Mouse (Mus musculus) hindbrain, embryonic 13.5 days (tissue): ENCODE results near the gene Pdgfc. TPM values are rescaled to one million over a fixed set of nuclear protein-coding genes. Genes with fewer than 3 reads are reported as not detected.

Source experiments
- ATAC-seq: fragments of 200-750 bp; cut with Nextera tagmentation; 2 replicates; pipeline ENCODE4 v1.8.0; 2017; ENCODE audit warnings: moderate TSS enrichment; ENCODE audit not compliant: low FRiP score
- H3K27ac ChIP-seq: fragments of 300-500 bp; sonication (generic); 2 replicates; pipeline ENCODE4 v1.5.1; 2015; ENCODE audit warnings: inconsistent platforms, mild to moderate bottlenecking, moderate library complexity
- H3K27me3 ChIP-seq: fragments of 300-500 bp; sonication (generic); 2 replicates; pipeline ENCODE4 v1.6.1; 2015; ENCODE audit warnings: mild to moderate bottlenecking, inconsistent platforms
- H3K36me3 ChIP-seq: fragments of 300-500 bp; sonication (generic); 2 replicates; pipeline ENCODE4 v1.6.1; 2015; ENCODE audit warnings: mild to moderate bottlenecking, inconsistent platforms
- H3K4me1 ChIP-seq: fragments of 300-500 bp; sonication (generic); replicated peaks from 2 replicates; pipeline ENCODE4 v1.6.1; 2015; ENCODE audit warnings: inconsistent platforms
- H3K4me2 ChIP-seq: fragments of 300-500 bp; sonication (generic); 2 replicates; pipeline ENCODE4 v1.6.1; 2015; ENCODE audit warnings: inconsistent platforms, mild to moderate bottlenecking, moderate library complexity
- H3K4me3 ChIP-seq: fragments of 300-500 bp; sonication (generic); 2 replicates; pipeline ENCODE4 v1.5.1; 2015; ENCODE audit warnings: mild to moderate bottlenecking, inconsistent platforms
- H3K9ac ChIP-seq: fragments of 300-500 bp; sonication (generic); 2 replicates; pipeline ENCODE4 v1.6.1; 2015; ENCODE audit warnings: mild to moderate bottlenecking, inconsistent platforms
- H3K9me3 ChIP-seq: fragments of 300-500 bp; sonication (generic); 2 replicates; pipeline ENCODE4 v1.6.1; 2016; ENCODE audit warnings: inconsistent platforms
- WGBS: fragments of 180-500 bp; shearing (Covaris S2); methylation state at CpG from one replicate; pipeline ENCODE4 v1.1.7; 2015; 5-methylcytosine and 5-hydroxymethylcytosine counted together
- polyA plus RNA-seq: library from polyadenylated mRNA; unstranded; fragments of >200 nt; fragmentation: Nextera tagmentation; extraction: Ambion mirVana; gene quantifications from 2 replicates; pipeline ENCODE4 v1.2.1, GENCODE M21; 2015

Pdgfc gene
- polyA plus RNA-seq, 1 experiment from 2014 or later: 6.8 TPM

DNA sequence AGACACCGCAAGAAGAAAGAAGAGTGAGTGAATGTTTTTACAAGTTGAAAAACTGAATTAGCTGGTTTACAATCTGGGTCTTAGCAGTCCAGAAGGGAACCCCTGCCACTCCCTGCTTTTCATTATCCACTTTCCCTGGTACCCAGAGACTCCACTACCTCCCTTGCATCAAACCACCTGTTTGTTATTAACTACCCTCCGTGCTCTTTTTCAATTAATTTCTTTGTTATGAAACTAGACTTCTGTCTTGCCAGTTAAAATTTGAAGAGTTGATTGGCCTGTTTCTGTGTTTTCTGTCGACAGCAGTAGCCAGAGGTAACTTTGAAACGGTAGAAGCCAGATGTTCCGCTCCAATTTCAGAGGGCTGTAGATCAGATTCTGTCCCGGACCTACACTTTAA is 207.4 kb downstream of the Pdgfc start:
- Histone ChIP-seq H3K36me3 (no peaks in the 10 kb centered on the region), H3K27ac (no peak overlapping the region), H3K4me2 (no peak overlapping the region), H3K4me3 (no peak overlapping the region), H3K9ac (no peak overlapping the region), H3K9me3 (no peaks in the 10 kb centered on the region), H3K4me1 (no peaks in the 10 kb centered on the region), H3K27me3 (no peaks in the 10 kb centered on the region)
- ATAC-seq: no peak
- 60% methylated on average over 6 of the region's 6 CpGs for WGBS

DNA sequence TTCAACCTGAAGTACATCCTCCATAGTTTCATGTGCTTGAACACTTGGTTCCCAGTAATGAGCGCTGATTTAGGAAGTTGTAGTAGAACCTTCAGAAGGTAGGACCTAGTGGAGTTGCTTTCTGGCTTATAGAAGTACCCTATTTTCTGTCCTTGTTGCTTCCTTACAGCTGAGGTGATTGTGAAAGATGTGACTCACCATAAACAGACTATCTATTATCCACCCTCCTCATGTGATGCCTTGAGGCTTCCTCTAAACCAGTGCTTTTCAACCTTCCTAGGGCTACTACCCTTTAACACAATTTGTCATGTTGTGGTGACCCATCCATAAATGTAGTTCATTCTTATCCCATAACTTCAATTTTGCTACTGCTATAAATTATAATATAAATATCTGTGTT is 226.6 kb downstream of the Pdgfc start:
- H3K4me3 ChIP-seq: no peak overlapping the region
- no peaks in the 10 kb centered on the region for H3K4me1 ChIP-seq
- ATAC-seq: no peak
- 94% methylated on average over 1 of the region's 1 CpGs for WGBS
- no peaks in the 10 kb centered on the region for H3K9me3 ChIP-seq
- H3K9ac ChIP-seq: no peak overlapping the region
- H3K27me3 ChIP-seq: no peaks in the 10 kb centered on the region
- no peak overlapping the region for H3K27ac ChIP-seq
- no peaks in the 10 kb centered on the region for H3K36me3 ChIP-seq
- no peak overlapping the region for H3K4me2 ChIP-seq

Other genes starting within 250 kb of the Pdgfc start
- 129 and 130 TPM in 2 replicates for gene Gria2, start 233.6 kb upstream of the Pdgfc start, polyA plus RNA-seq
- gene Glrb, start 122.8 kb upstream of the Pdgfc start, polyA plus RNA-seq: 21.9 and 23.9 TPM in 2 replicates